ENCODE assay signal across 11 mouse cellular contexts in genomic region chr5:100079931-100080275, GRCm38 (mm10). TPM values are rescaled to one million over a fixed set of nuclear protein-coding genes. Genes with fewer than 3 reads are reported as not detected.
DNase-seq lines count a peak whose midpoint lies in the region; ATAC-seq and TF ChIP-seq lines count a peak whose summit lies in the region.
"Had no signal": no experiment of that assay in that cellular context is flagged by ENCODE, and none has a peak within 500 bp of the region (broad histone marks: within the 10 kb centered on the region; RNA-seq: fewer than 3 reads in every experiment).

No protein-coding gene starts in this region.

- TF ChIP-seq RAD21 in MEL (IDR thresholded peaks at IDR 0.05; ENCODE audit: low read depth, low read length), result no peak

- H3K79me2 ChIP-seq in MEL (ENCODE audit: control insufficient read depth, insufficient read depth, low read length, poor library complexity), result no peaks in the 10 kb centered on the region

- no peaks in the 10 kb centered on the region for H3K9me3 ChIP-seq in heart, embryonic 14.5 days (ENCODE audit: control insufficient read depth, low read length)
- no peaks in the 10 kb centered on the region for H3K9me3 ChIP-seq in MEL (replicated peaks; ENCODE audit: insufficient read depth, low read length)
- no peaks in the 10 kb centered on the region for H3K9me3 ChIP-seq in forebrain, embryonic 15.5 days
- H3K9me3 ChIP-seq in midbrain, embryonic 12.5 days, result no peaks in the 10 kb centered on the region

- 77% methylated on average over 8 of the region's 8 CpGs for WGBS in heart, embryonic 14.5 days
- 74% methylated on average over 8 of the region's 8 CpGs for WGBS in forebrain, embryonic 15.5 days
- WGBS in midbrain, embryonic 12.5 days, result 77% methylated on average over 8 of the region's 8 CpGs

- peak overlapping the region; percentile 73 for H3K4me2 ChIP-seq in heart, embryonic 14.5 days (ENCODE audit: low read length)
- peak overlapping the region; percentile 40; the same call in 1 of the 2 replicates for H3K4me2 ChIP-seq in forebrain, embryonic 15.5 days (replicated peaks)
- H3K4me2 ChIP-seq in midbrain, embryonic 12.5 days (replicated peaks), result peak overlapping the region; percentile 51

- H3K36me3 ChIP-seq in heart, embryonic 14.5 days (ENCODE audit: control insufficient read depth, insufficient read depth, low read length), result no peaks in the 10 kb centered on the region
- 0 out of 4 replicates have a peak, but pooled peaks cover 0 to 2% of the 10 kb centered on the region in 2 experiments for H3K36me3 ChIP-seq in MEL (ENCODE audit: control insufficient read depth in 1 of 2, insufficient read depth in 2 of 2, low read length in 2 of 2)
- no peaks in the 10 kb centered on the region for H3K36me3 ChIP-seq in forebrain, embryonic 15.5 days
- H3K36me3 ChIP-seq in midbrain, embryonic 12.5 days, result no peaks in the 10 kb centered on the region

- no peak overlapping the region for H3K27ac ChIP-seq in heart, embryonic 14.5 days (replicated peaks in 1 of 2; ENCODE audit: control insufficient read depth in 1 of 2, insufficient read depth in 1 of 2, low read depth in 2 of 2, low read length in 2 of 2)
- peak overlapping the region; percentile 43; the same call in 1 of the 2 replicates for H3K27ac ChIP-seq in MEL (ENCODE audit: control insufficient read depth, low read depth, low read length)
- no peak overlapping the region for H3K27ac ChIP-seq in forebrain, embryonic 15.5 days (replicated peaks)
- no peak overlapping the region for H3K27ac ChIP-seq in midbrain, embryonic 12.5 days (replicated peaks)

- no peaks in the 10 kb centered on the region for H3K27me3 ChIP-seq in heart, embryonic 14.5 days (ENCODE audit: control insufficient read depth, insufficient read depth, low read length)
- H3K27me3 ChIP-seq in MEL (ENCODE audit: control insufficient read depth in 1 of 2, insufficient read depth in 2 of 2, low read length in 2 of 2), result no peaks in the 10 kb centered on the region
- H3K27me3 ChIP-seq in forebrain, embryonic 15.5 days, result no peaks in the 10 kb centered on the region
- H3K27me3 ChIP-seq in midbrain, embryonic 12.5 days, result peaks cover 4% of the 10 kb centered on the region
- H3K27me3 ChIP-seq: CH12.LX had no signal

- no peak for ATAC-seq in heart, embryonic 14.5 days (ENCODE audit: insufficient number of reproducible peaks, insufficient read depth, low FRiP score, low read depth)
- no peak for ATAC-seq in forebrain, embryonic 15.5 days (replicated peaks)
- no peak for ATAC-seq in midbrain, embryonic 12.5 days (ENCODE audit: low FRiP score, low read depth)
- no peak for ATAC-seq in granulocyte monocyte progenitor cell, adult 5-6 weeks (replicated peaks; ENCODE audit: poor library complexity, severe bottlenecking)

- no peak for DNase-seq in heart, postnatal 25 days (ENCODE audit: low spot score)
- no peak for DNase-seq in MEL (ENCODE audit: low read depth, low spot score)
- no peak for DNase-seq in left cerebral cortex, postnatal 25 days (ENCODE audit: low spot score in 2 of 2)
- no peak for DNase-seq in adrenal gland, postnatal 25 days
- DNase-seq: lung, postnatal 36 days; thymus, adult 2 months had no signal

- TF ChIP-seq CTCF in MEL (IDR thresholded peaks at IDR 0.05 in 2 of 3, conservative IDR thresholded peaks at IDR 0.05 in 1 of 3; ENCODE audit: control insufficient read depth in 1 of 3, insufficient read depth in 1 of 3, low read depth in 2 of 3, low read length in 3 of 3, poor library complexity in 1 of 3, severe bottlenecking in 1 of 3), result no peak

- peak overlapping the region in 1 of 2 experiments; percentile 42; a peak in 1 of 4 replicates for H3K4me3 ChIP-seq in heart, embryonic 14.5 days (ENCODE audit: control insufficient read depth in 1 of 2, insufficient read depth in 1 of 2, low read depth in 1 of 2, low read length in 2 of 2)
- H3K4me3 ChIP-seq in MEL (ENCODE audit: control insufficient read depth in 1 of 2, insufficient read depth in 1 of 2, low read depth in 2 of 2, low read length in 2 of 2), result peak overlapping the region; percentile 71 to 93
- H3K4me3 ChIP-seq in forebrain, embryonic 15.5 days, result no peak overlapping the region
- no peak overlapping the region for H3K4me3 ChIP-seq in midbrain, embryonic 12.5 days

- no peak for TF ChIP-seq POLR2A in MEL (IDR thresholded peaks at IDR 0.05; ENCODE audit: control insufficient read depth in 1 of 2, insufficient read depth in 1 of 2, low read depth in 1 of 2, low read length in 2 of 2, poor library complexity in 1 of 2)

- peak overlapping the region; percentile 58; the same call in 1 of the 2 replicates for H3K9ac ChIP-seq in heart, embryonic 14.5 days (ENCODE audit: low read length)
- H3K9ac ChIP-seq in MEL (ENCODE audit: control insufficient read depth, low read depth, low read length, poor library complexity, severe bottlenecking), result peak overlapping the region; percentile 62
- H3K9ac ChIP-seq in forebrain, embryonic 15.5 days (replicated peaks), result no peak overlapping the region
- H3K9ac ChIP-seq in midbrain, embryonic 12.5 days (replicated peaks), result no peak overlapping the region

- intact Hi-C loops in heart, postnatal 25 days (cut with DNase I), result loop anchor here (5.0 kb wide), 1 partner anchor 77 kb away; the partner anchor contains the start of gene Tmem150c
- intact Hi-C loops in left cerebral cortex, postnatal 25 days (cut with DNase I), result no loop called here

- TF ChIP-seq EP300 in MEL (IDR thresholded peaks at IDR 0.05; ENCODE audit: low read depth in 1 of 2, low read length in 2 of 2), result 0 out of 4 replicates have a peak, but pooled peaks of 1 of the 2 experiments have one; percentile 5

- peaks cover 0 to 10% of the 10 kb centered on the region in 2 experiments; a peak in 3 of 4 replicates for H3K4me1 ChIP-seq in heart, embryonic 14.5 days (ENCODE audit: control insufficient read depth in 2 of 2, insufficient read depth in 2 of 2, low read length in 2 of 2)
- peaks cover 0 to 6% of the 10 kb centered on the region in 2 experiments; a peak in 2 of 4 replicates for H3K4me1 ChIP-seq in MEL (ENCODE audit: control insufficient read depth in 1 of 2, insufficient read depth in 2 of 2, low read length in 2 of 2)
- H3K4me1 ChIP-seq in forebrain, embryonic 15.5 days, result peaks cover 24% of the 10 kb centered on the region
- H3K4me1 ChIP-seq in midbrain, embryonic 12.5 days, result peaks cover 8% of the 10 kb centered on the region; the same call in 1 of the 2 replicates

TF ChIP-seq in MEL, 35 proteins besides CTCF, POLR2A, EP300 and RAD21 (continues in another document):
- TF ChIP-seq ETS1 (IDR thresholded peaks at IDR 0.05; ENCODE audit: low read depth, low read length) (no peak), MAFK (IDR thresholded peaks at IDR 0.05; ENCODE audit: borderline replicate concordance, low read depth, low read length) (no peak), MAX (IDR thresholded peaks at IDR 0.05; ENCODE audit: low read length) (peak; percentile 10), ZNF384 (IDR thresholded peaks at IDR 0.05; ENCODE audit: low read depth, low read length) (no peak), POLR2AphosphoS2 (IDR thresholded peaks at IDR 0.05; ENCODE audit: low read length) (no peak), ZMIZ1 (IDR thresholded peaks at IDR 0.05; ENCODE audit: low read depth, low read length) (no peak), KAT2A (conservative IDR thresholded peaks at IDR 0.05; ENCODE audit: low read depth, low read length) (no peak), USF2 (IDR thresholded peaks at IDR 0.05; ENCODE audit: borderline replicate concordance in 1 of 2, insufficient read depth in 1 of 2, low read depth in 1 of 2, low read length in 2 of 2) (no peak), GATA1 (IDR thresholded peaks at IDR 0.05; ENCODE audit: low read depth, low read length) (no peak), SIN3A (IDR thresholded peaks at IDR 0.05; ENCODE audit: low read length) (no peak), MYC (IDR thresholded peaks at IDR 0.05; ENCODE audit: low read depth, low read length) (no peak), TBP (IDR thresholded peaks at IDR 0.05; ENCODE audit: low read depth, low read length) (no peak), TCF12 (IDR thresholded peaks at IDR 0.05; ENCODE audit: low read depth, low read length) (no peak), POLR2AphosphoS5 (IDR thresholded peaks at IDR 0.05; ENCODE audit: borderline replicate concordance, low read depth, low read length) (0 out of 2 replicates have a peak, but pooled peaks have one; percentile 52), E2F4 (IDR thresholded peaks at IDR 0.05; ENCODE audit: borderline replicate concordance, low read depth, low read length) (no peak), JUND (IDR thresholded peaks at IDR 0.05; ENCODE audit: low read depth, low read length) (no peak), MYB (IDR thresholded peaks at IDR 0.05; ENCODE audit: low read depth, low read length) (no peak)

RNA-seq across cellular contexts. Expression of gene Enoph1, which starts 40.1 kb away (rescaled TPM):
- polyA plus RNA-seq in heart, embryonic 14.5 days (2014; fragmentation: Nextera tagmentation; extraction: Ambion mirVana), result 24.3 and 24.5 TPM in 2 replicates
- total RNA-seq in heart, postnatal 25 days (2021), result 1 to 10 TPM; 7.3 to 8.4 TPM
- 78.7 and 83.3 TPM in 2 replicates for total RNA-seq in MEL (2012; rRNA removed)
- polyA plus RNA-seq in MEL (2012; ENCODE audit: insufficient read depth in 1 of 2, insufficient read length in 2 of 2, low read depth in 1 of 2, low replicate concordance in 2 of 2, missing spikeins in 1 of 2), result 10 to 100 TPM in 1 of 2 experiments, not detected in 1; 89.0 TPM
- 57.6 and 58.3 TPM in 2 replicates for polyA plus RNA-seq in forebrain, embryonic 15.5 days (2015; fragmentation: Nextera tagmentation; extraction: Ambion mirVana)
- polyA plus RNA-seq in midbrain, embryonic 12.5 days (2016; fragmentation: Nextera tagmentation; extraction: Ambion mirVana), result 39.2 and 39.9 TPM in 2 replicates
- 10 to 100 TPM; 50.3 to 57.4 TPM for total RNA-seq in left cerebral cortex, postnatal 25 days (2021)
- 37.6 and 38.3 TPM in 2 replicates for total RNA-seq in adrenal gland, postnatal 25 days (2021)
- 37.1 and 58.1 TPM in 2 replicates for total RNA-seq in granulocyte monocyte progenitor cell, adult 5-6 weeks (2014; fragmentation: Nextera tagmentation)
- 41.8 and 51.7 TPM in 2 replicates for total RNA-seq in granulocyte monocyte progenitor cell, adult 5-6 weeks (2017)

RNA-seq across cellular contexts. Expression of gene Hnrnpdl, which starts 40.4 kb away (rescaled TPM):
- 95.1 and 97.3 TPM in 2 replicates for polyA plus RNA-seq in heart, embryonic 14.5 days (2014; fragmentation: Nextera tagmentation; extraction: Ambion mirVana)
- 10 to 100 TPM; 53.1 to 63.5 TPM for total RNA-seq in heart, postnatal 25 days (2021)
- total RNA-seq in MEL (2012; rRNA removed), result 140 and 153 TPM in 2 replicates
- polyA plus RNA-seq in MEL (2012; ENCODE audit: insufficient read depth in 1 of 2, insufficient read length in 2 of 2, low read depth in 1 of 2, low replicate concordance in 2 of 2, missing spikeins in 1 of 2), result 100 to 1,000 TPM in 1 of 2 experiments, not detected in 1; 239 TPM
- 256 and 258 TPM in 2 replicates for polyA plus RNA-seq in forebrain, embryonic 15.5 days (2015; fragmentation: Nextera tagmentation; extraction: Ambion mirVana)
- 288 and 290 TPM in 2 replicates for polyA plus RNA-seq in midbrain, embryonic 12.5 days (2016; fragmentation: Nextera tagmentation; extraction: Ambion mirVana)
- 100 to 1,000 TPM; 145 to 156 TPM for total RNA-seq in left cerebral cortex, postnatal 25 days (2021)
- total RNA-seq in adrenal gland, postnatal 25 days (2021), result 139 and 144 TPM in 2 replicates
- total RNA-seq in granulocyte monocyte progenitor cell, adult 5-6 weeks (2014; fragmentation: Nextera tagmentation), result 237 and 261 TPM in 2 replicates
- 423 and 495 TPM in 2 replicates for total RNA-seq in granulocyte monocyte progenitor cell, adult 5-6 weeks (2017)

Comparison
In these comparisons a context has a peak if more than half of its experiments do, and no peak if none do; other contexts are left out.
1. H3K4me3 ChIP-seq: peak in MEL (2 of 2); none in forebrain, embryonic 15.5 days (single experiment) and midbrain, embryonic 12.5 days (single experiment).
2. H3K9ac ChIP-seq: peak in heart, embryonic 14.5 days (single experiment) and MEL (single experiment); none in forebrain, embryonic 15.5 days (single experiment) and midbrain, embryonic 12.5 days (single experiment).
3. Peak in every context shown above with its lines, with median percentiles within 50 percentile points of each other: H3K4me2 ChIP-seq.